Mouse (Mus musculus) liver, embryonic 13.5 days (tissue): ENCODE data around the gene Gm3183. TPM values are rescaled to one million over a fixed set of nuclear protein-coding genes. Genes with fewer than 3 reads are reported as not detected.
"Not testable (repeated sequence)": the region's sequence is repeated elsewhere in the genome, so short reads cannot be mapped to it uniquely, and the experiment has no call there.

Experiments used
- ATAC-seq: fragments of 200-750 bp; cut with Nextera tagmentation; 2 replicates; pipeline ENCODE4 v1.8.0; 2017; ENCODE audit warnings: low read depth, mild to moderate bottlenecking, moderate number of reproducible peaks, moderate library complexity
- DNase-seq: peaks from one replicate; pipeline ENCODE4 v3.0.0; 2022
- H3K27ac ChIP-seq: fragments of 300-500 bp; sonication (generic); 2 replicates; pipeline ENCODE4 v1.5.1; 2015; ENCODE audit warnings: moderate library complexity, mild to moderate bottlenecking, inconsistent platforms
- H3K27me3 ChIP-seq: fragments of 300-500 bp; sonication (generic); 2 replicates; pipeline ENCODE4 v1.6.1; 2015; ENCODE audit warnings: mild to moderate bottlenecking, inconsistent platforms
- H3K36me3 ChIP-seq: fragments of 300-500 bp; sonication (generic); 2 replicates; pipeline ENCODE4 v1.6.1; 2015; ENCODE audit warnings: mild to moderate bottlenecking, inconsistent platforms
- H3K4me1 ChIP-seq: fragments of 300-500 bp; sonication (generic); replicated peaks from 2 replicates; pipeline ENCODE4 v1.6.1; 2015; ENCODE audit warnings: inconsistent platforms
- H3K4me2 ChIP-seq: fragments of 300-500 bp; sonication (generic); 2 replicates; pipeline ENCODE4 v1.6.1; 2015; ENCODE audit warnings: inconsistent platforms, mild to moderate bottlenecking, moderate library complexity
- H3K4me3 ChIP-seq: fragments of 300-500 bp; sonication (generic); replicated peaks from 2 replicates; pipeline ENCODE4 v1.5.1; 2015; ENCODE audit warnings: mild to moderate bottlenecking, inconsistent platforms
- H3K9ac ChIP-seq: fragments of 300-500 bp; sonication (generic); 2 replicates; pipeline ENCODE4 v1.6.1; 2015; ENCODE audit warnings: mild to moderate bottlenecking, inconsistent platforms
- H3K9me3 ChIP-seq: fragments of 300-500 bp; sonication (generic); replicated peaks from 2 replicates; pipeline ENCODE4 v1.6.1; 2016; ENCODE audit warnings: inconsistent platforms
- WGBS: fragments of 180-500 bp; shearing (Covaris S2); methylation state at CpG from one replicate; pipeline ENCODE4 v1.1.7; 2015; ENCODE audit not compliant: insufficient replicate concordance; 5-methylcytosine and 5-hydroxymethylcytosine counted together
- polyA plus RNA-seq: library from polyadenylated mRNA; unstranded; fragments of >200 nt; fragmentation: Nextera tagmentation; extraction: Ambion mirVana; gene quantifications from 2 replicates; pipeline ENCODE4 v1.2.1, GENCODE M21; 2015

The Gm3183 gene
- polyA plus RNA-seq: not detected in 2 replicates

DNA sequence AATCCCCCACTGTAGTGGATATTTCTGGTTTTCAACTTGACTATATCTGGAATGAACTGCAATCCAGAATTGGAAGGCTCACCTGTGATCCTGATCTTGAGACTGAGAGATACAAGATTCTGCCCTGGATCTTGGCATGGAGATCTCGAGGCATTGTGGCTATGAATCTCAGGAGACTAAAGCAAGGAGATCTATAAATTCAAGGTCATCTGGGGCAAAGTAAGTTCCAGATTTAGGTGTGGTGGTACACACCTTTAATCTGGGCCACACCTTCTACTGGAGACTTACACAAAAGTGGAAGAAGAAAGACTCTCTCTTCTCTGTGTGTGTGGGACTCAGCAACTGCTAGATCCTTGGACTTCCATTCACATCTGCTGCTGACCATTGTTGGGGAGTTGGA is at the start of gene Gm3183:
Gm3183 (plus strand) TSS at position 301 of the 400 bp plus-strand sequence.
- WGBS: no CpG with 5 or more reads among the region's 1 CpGs
- DNase-seq, H3K4me2 ChIP-seq, H3K4me3 ChIP-seq, H3K4me1 ChIP-seq, H3K27ac ChIP-seq, H3K9me3 ChIP-seq, H3K9ac ChIP-seq, ATAC-seq, H3K36me3 ChIP-seq, H3K27me3 ChIP-seq: not testable (repeated sequence)

Other genes with a start within 250 kb of the Gm3183 start
- not detected in 2 replicates for gene Gm3147, start 249.1 kb upstream of the Gm3183 start, polyA plus RNA-seq
- not detected in 2 replicates for gene Gm6509, start 241.5 kb upstream of the Gm3183 start, polyA plus RNA-seq
- gene Gm6205, start 217.1 kb upstream of the Gm3183 start, polyA plus RNA-seq: not detected in 2 replicates
- not detected in 2 replicates for gene Gm6367, start 123.2 kb downstream of the Gm3183 start, polyA plus RNA-seq
- not detected in 2 replicates for gene Gm7942, start 241.5 kb downstream of the Gm3183 start, polyA plus RNA-seq